Mouse (Mus musculus) embryo, embryonic 10.5 days (tissue): ENCODE data around the gene Cetn3.

Source experiments
- DNase-seq: peaks from one replicate; pipeline ENCODE4 v3.0.0-alpha.2; 2015; ENCODE audit warnings: low spot score

Cetn3 gene

GRCm38 (mm10) chr13:81824576-81825330 is 41.9 kb downstream of the Cetn3 start:
- DNase-seq: no peak

GRCm38 (mm10) chr13:81828486-81828885 is 45.6 kb downstream of the Cetn3 start:
- DNase-seq: no peak

GRCm38 (mm10) chr13:81831838-81832237 is 49.0 kb downstream of the Cetn3 start:
- no peak for DNase-seq

DNA sequence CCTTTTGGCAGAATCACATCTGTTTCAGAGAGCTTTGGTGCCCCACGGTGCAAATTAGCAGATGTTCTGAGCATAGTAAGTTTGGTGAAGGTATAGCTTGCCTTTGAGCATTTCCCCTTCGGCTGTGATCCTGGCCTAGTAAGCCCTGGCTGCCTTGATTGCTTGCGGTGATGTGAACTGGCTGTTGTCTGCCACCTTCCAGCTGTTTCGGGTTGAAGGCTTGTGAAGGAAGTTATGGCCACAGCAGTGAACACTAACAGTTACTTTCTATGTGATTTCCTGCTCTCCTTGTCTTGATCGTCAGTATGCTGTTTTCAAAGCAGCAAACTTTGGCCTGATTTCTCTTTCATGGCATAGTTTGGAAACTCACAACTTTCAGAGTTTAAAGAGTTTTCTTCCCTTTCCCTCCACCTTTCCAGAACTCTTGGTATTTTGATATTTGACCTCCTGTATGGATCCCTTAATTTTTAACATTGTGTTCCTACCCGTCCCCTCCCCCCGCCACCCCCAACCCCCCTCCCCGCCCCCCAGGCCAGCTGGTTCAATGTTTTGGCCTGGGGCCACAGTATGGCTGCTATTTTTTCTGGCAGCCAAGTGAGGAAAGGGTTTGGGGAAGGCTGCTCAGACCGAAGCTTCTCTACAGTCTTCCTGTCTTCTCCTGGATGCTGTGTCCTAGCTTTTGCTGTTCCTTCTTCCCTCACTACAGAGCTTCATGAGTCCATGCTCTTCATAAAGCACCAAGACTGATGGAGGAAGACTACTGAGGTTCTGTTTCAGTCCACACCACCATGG is 53.7 kb downstream of the Cetn3 start:
- no peak for DNase-seq

DNA sequence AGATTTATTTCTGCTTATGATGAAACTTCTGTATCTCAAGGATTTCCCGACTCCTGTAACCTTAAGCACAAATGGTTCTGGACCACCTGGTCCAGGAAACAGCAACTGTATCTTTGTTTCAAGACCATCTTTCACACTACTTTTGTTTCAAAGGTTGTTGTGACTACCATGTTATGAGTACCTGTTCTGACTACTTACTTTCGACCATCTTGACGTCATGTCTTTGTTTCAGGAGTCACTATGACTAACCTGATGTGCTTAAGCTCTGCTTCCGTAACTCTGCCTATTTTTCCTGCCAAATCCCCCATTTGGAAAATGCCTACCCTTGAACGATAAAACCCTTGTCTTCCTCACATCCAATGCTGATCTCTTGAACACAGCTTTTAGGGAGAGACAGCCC is 55.1 kb downstream of the Cetn3 start:
- DNase-seq: no peak

- no peak for DNase-seq
These were observed 56.1 kb downstream of the Cetn3 start for GRCm38 (mm10) chr13:81838948-81839347.

DNA sequence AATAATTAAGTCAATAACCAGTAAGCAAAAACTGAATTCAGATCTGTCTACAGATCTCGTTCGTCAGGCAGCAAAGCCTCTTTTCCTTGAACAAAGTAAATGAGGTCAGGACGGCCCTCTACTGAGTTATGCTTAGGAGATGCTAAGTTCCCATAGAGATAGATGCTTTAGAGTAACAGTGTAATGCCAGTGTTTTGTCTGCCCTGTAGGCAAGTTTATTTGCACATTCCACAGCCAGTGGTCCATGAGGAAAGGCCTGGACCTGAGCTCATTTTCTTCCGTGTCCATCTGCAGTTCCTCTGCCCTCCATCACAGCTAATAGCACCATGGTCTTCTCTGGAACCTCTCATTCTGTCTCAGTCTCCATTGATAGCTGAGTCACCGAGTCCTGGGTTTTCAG is 57.4 kb downstream of the Cetn3 start:
- DNase-seq: no peak

DNA sequence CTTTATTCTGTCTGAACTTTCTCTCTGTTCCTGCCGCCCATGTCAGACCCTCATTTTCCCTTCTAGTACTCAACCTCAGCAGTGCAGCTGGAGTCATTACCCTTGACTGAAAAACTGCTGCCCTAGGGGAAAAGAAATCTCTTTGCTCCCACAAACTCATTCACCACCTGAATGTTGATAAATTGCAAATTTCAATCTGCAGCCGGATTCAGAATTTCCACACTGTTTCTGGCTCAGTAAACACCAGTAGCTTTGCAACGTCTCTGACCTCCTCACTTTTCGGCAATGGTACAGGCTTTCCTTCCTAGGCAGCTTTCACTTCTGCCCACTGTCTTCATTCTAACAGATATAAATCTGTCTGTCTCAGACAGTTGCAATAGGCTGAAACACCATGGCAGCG is 57.8 kb downstream of the Cetn3 start:
- DNase-seq: no peak

DNA sequence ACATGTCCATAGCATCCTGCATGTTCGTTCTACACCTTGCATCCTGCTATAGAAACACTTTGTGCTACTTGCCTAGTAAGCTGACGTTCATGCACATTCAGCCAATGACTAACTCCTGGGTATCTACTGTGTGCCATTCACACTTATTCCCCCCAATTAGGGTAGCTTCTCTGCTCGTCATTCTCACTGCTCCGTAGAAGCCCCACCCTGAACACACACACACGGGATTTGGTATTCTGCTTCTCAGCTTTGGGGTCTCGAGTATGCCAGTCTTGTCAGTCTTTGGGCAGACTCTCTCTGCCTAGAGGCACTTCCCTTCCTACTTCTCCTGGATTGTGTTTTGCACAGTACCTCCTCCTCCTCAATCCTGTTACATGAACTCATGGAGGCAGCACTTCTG is 59.4 kb downstream of the Cetn3 start:
- DNase-seq: no peak
